Mouse (Mus musculus) heart, adult 2 months (tissue): Measurements from ENCODE around the gene Pde4d.

ENCODE experiments used
- CTCF ChIP-seq: fragments of 200-600 bp; IDR thresholded peaks from 2 replicates; pipeline ENCODE4 v1.8.1; 2022; ENCODE audit warnings: antibody characterized with exemption, mild to moderate bottlenecking, moderate library complexity
- EP300 ChIP-seq: fragments of 200-500 bp; IDR thresholded peaks from 2 replicates; pipeline ENCODE4 v1.6.1; 2011; ENCODE audit warnings: low read depth, low read length, control low read depth; ENCODE audit not compliant: insufficient read depth
- POLR2A ChIP-seq: fragments of 200-500 bp; IDR thresholded peaks from 2 replicates; pipeline ENCODE4 v1.6.1; 2011; ENCODE audit warnings: mild to moderate bottlenecking, low read depth, low read length, control low read depth; ENCODE audit not compliant: insufficient read depth

- TF ChIP-seq CTCF, result no peak
- no peak for TF ChIP-seq POLR2A
- no peak for TF ChIP-seq EP300
Observed at GRCm38 (mm10) chr13:109502796-109503195, 1053.0 kb downstream of the Pde4d start.
